Mouse (Mus musculus): ENCODE data around the gene Galt. TPM values are rescaled to one million over a fixed set of nuclear protein-coding genes. Genes with fewer than 3 reads are reported as not detected.
A peak's percentile ranks its signal among the peaks of the same experiment; 100 is the strongest.
"Not testable (repeated sequence)": the region's sequence is repeated elsewhere in the genome, so short reads cannot be mapped to it uniquely, and the experiment has no call there.

Gene Galt
- polyA plus RNA-seq, 1 experiment from 2014 or later, result 53.9 TPM

GRCm38 (mm10) chr4:41762099-41762687, 7.2 kb downstream of the Galt start:
- 51% methylated on average over 8 of the region's 8 CpGs for WGBS
- Histone ChIP-seq H3K9ac (no peak overlapping the region), H3K9me3 (no peaks in the 10 kb centered on the region), H3K27me3 (no peaks in the 10 kb centered on the region), H3K27ac (replicated peaks) (peak overlapping the region; percentile 48), H3K36me3 (0 out of 2 replicates have a peak, but pooled peaks cover 2% of the 10 kb centered on the region), H3K4me3 (no peak overlapping the region), H3K4me2 (peak overlapping the region; percentile 48; the same call in 1 of the 2 replicates), H3K4me1 (replicated peaks) (peaks cover 30% of the 10 kb centered on the region)
- ATAC-seq (ENCODE audit: low FRiP score, low read depth), result 0 out of 2 replicates have a peak, but pooled peaks have one; percentile 28

GRCm38 (mm10) chr4:41762688-41763114, 7.7 kb downstream of the Galt start:
- Histone ChIP-seq H3K4me1 (replicated peaks) (peaks cover 30% of the 10 kb centered on the region), H3K27ac (replicated peaks) (peak overlapping the region; percentile 48; the same call in 1 of the 2 replicates), H3K4me2 (0 out of 2 replicates have a peak overlapping the region, but pooled peaks have one; percentile 48)
- not testable (repeated sequence) for H3K4me3 ChIP-seq, H3K9me3 ChIP-seq, H3K27me3 ChIP-seq, H3K9ac ChIP-seq, H3K36me3 ChIP-seq
- peak; percentile 40 for ATAC-seq (ENCODE audit: low FRiP score, low read depth)
- WGBS, result 40% methylated on average over 8 of the region's 8 CpGs

- H3K9ac ChIP-seq; H3K9me3 ChIP-seq; H3K4me2 ChIP-seq; ATAC-seq (ENCODE audit: low FRiP score, low read depth); H3K27me3 ChIP-seq; H3K27ac ChIP-seq (replicated peaks); H3K4me3 ChIP-seq; H3K36me3 ChIP-seq: not testable (repeated sequence)
- H3K4me1 ChIP-seq (replicated peaks), result peaks cover 30% of the 10 kb centered on the region
- WGBS, result 73% methylated on average over 5 of the region's 6 CpGs
Measured at GRCm38 (mm10) chr4:41763176-41763575, 8.1 kb downstream of the Galt start.

GRCm38 (mm10) chr4:41767301-41767700, 12.3 kb downstream of the Galt start:
- H3K27ac ChIP-seq (replicated peaks); ATAC-seq (ENCODE audit: low FRiP score, low read depth); H3K9me3 ChIP-seq; H3K4me2 ChIP-seq; H3K9ac ChIP-seq; H3K4me3 ChIP-seq; H3K36me3 ChIP-seq; H3K27me3 ChIP-seq: not testable (repeated sequence)
- peaks cover 10% of the 10 kb centered on the region for H3K4me1 ChIP-seq (replicated peaks)
- 84% methylated on average over 10 of the region's 10 CpGs for WGBS

GRCm38 (mm10) chr4:41772946-41773345, 17.9 kb downstream of the Galt start:
- not testable (repeated sequence) for ATAC-seq (ENCODE audit: low FRiP score, low read depth)

GRCm38 (mm10) chr4:41773502-41773901, 18.5 kb downstream of the Galt start:
- not testable (repeated sequence) for H3K27me3 ChIP-seq; H3K36me3 ChIP-seq; H3K9me3 ChIP-seq; ATAC-seq (ENCODE audit: low FRiP score, low read depth)
- peaks cover 12% of the 10 kb centered on the region for H3K4me1 ChIP-seq (replicated peaks)
- WGBS, result under 1% methylated on average over 20 of the region's 25 CpGs
- H3K4me2 ChIP-seq, result peak overlapping the region; percentile 62
- H3K27ac ChIP-seq (replicated peaks), result peak overlapping the region; percentile 70
- H3K4me3 ChIP-seq, result peak overlapping the region; percentile 51
- H3K9ac ChIP-seq, result peak overlapping the region; percentile 56

More at GRCm38 (mm10) chr4:41772946-41773345, 17.9 kb downstream of the Galt start:
- H3K27me3 ChIP-seq; H3K27ac ChIP-seq (replicated peaks); H3K36me3 ChIP-seq; H3K9me3 ChIP-seq: not testable (repeated sequence)
- Histone ChIP-seq H3K4me2 (peak overlapping the region; percentile 53), H3K9ac (0 out of 2 replicates have a peak overlapping the region, but pooled peaks have one; percentile 31), H3K4me3 (peak overlapping the region; percentile 36), H3K4me1 (replicated peaks) (peaks cover 12% of the 10 kb centered on the region)
- 5% methylated on average over 10 of the region's 16 CpGs for WGBS

GRCm38 (mm10) chr4:41774002-41774401, 19.0 kb downstream of the Galt start, which contains the start of gene Ccl27a:
TSS of gene Ccl27a (minus strand) at chr4:41774247.
- not testable (repeated sequence) for H3K9me3 ChIP-seq; H3K27me3 ChIP-seq; H3K36me3 ChIP-seq; ATAC-seq (ENCODE audit: low FRiP score, low read depth)
- Histone ChIP-seq H3K4me1 (replicated peaks) (peaks cover 12% of the 10 kb centered on the region), H3K4me3 (peak within 1 kb of the TSS; percentile 51), H3K9ac (peak within 1 kb of the TSS; percentile 56), H3K4me2 (peak within 1 kb of the TSS; percentile 62), H3K27ac (replicated peaks) (peak within 1 kb of the TSS; percentile 76)
- 0% methylated on average over 12 of the region's 14 CpGs for WGBS

- Histone ChIP-seq H3K9ac (0 out of 2 replicates have a peak overlapping the region, but pooled peaks have one; percentile 33), H3K4me1 (replicated peaks) (peaks cover 12% of the 10 kb centered on the region), H3K4me2 (peak overlapping the region; percentile 62), H3K4me3 (peak overlapping the region; percentile 51), H3K27ac (replicated peaks) (peak overlapping the region; percentile 76)
- H3K27me3 ChIP-seq; ATAC-seq (ENCODE audit: low FRiP score, low read depth); H3K9me3 ChIP-seq; H3K36me3 ChIP-seq: not testable (repeated sequence)
- 60% methylated on average over 3 of the region's 3 CpGs for WGBS
Measured at GRCm38 (mm10) chr4:41774506-41774905, 19.5 kb downstream of the Galt start.

- H3K4me2 ChIP-seq; ATAC-seq (ENCODE audit: low FRiP score, low read depth); H3K4me3 ChIP-seq; H3K27me3 ChIP-seq; H3K9me3 ChIP-seq; H3K36me3 ChIP-seq; H3K27ac ChIP-seq (replicated peaks); H3K9ac ChIP-seq: not testable (repeated sequence)
- 79% methylated on average over 1 of the region's 1 CpGs for WGBS
- H3K4me1 ChIP-seq (replicated peaks), result peaks cover 12% of the 10 kb centered on the region
Measured at GRCm38 (mm10) chr4:41775840-41776239, 20.8 kb downstream of the Galt start.

- not testable (repeated sequence) for H3K27me3 ChIP-seq; H3K36me3 ChIP-seq; H3K4me3 ChIP-seq; ATAC-seq (ENCODE audit: low FRiP score, low read depth); H3K9me3 ChIP-seq; H3K4me1 ChIP-seq (replicated peaks); H3K27ac ChIP-seq (replicated peaks); H3K9ac ChIP-seq; H3K4me2 ChIP-seq
- 27% methylated on average over 9 of the region's 9 CpGs for WGBS
Measured at GRCm38 (mm10) chr4:41781271-41781670, 26.2 kb downstream of the Galt start.

- not testable (repeated sequence) for ATAC-seq (ENCODE audit: low FRiP score, low read depth); H3K27me3 ChIP-seq; H3K27ac ChIP-seq (replicated peaks); H3K4me2 ChIP-seq; H3K4me3 ChIP-seq; H3K9ac ChIP-seq; H3K4me1 ChIP-seq (replicated peaks); H3K9me3 ChIP-seq; H3K36me3 ChIP-seq
- 20% methylated on average over 16 of the region's 21 CpGs for WGBS
Measured at GRCm38 (mm10) chr4:41781748-41782485, 26.9 kb downstream of the Galt start.

GRCm38 (mm10) chr4:41782711-41783110, 27.7 kb downstream of the Galt start:
- not testable (repeated sequence) for H3K27ac ChIP-seq (replicated peaks); H3K27me3 ChIP-seq; H3K4me1 ChIP-seq (replicated peaks); ATAC-seq (ENCODE audit: low FRiP score, low read depth); H3K4me3 ChIP-seq; H3K4me2 ChIP-seq; H3K9ac ChIP-seq; H3K36me3 ChIP-seq; H3K9me3 ChIP-seq
- WGBS, result 25% methylated on average over 4 of the region's 4 CpGs
